Mouse (Mus musculus): ENCODE results near the gene Acp7. TPM values are rescaled to one million over a fixed set of nuclear protein-coding genes. Genes with fewer than 3 reads are reported as not detected.
"Not testable (repeated sequence)": the region's sequence is repeated elsewhere in the genome, so short reads cannot be mapped to it uniquely, and the experiment has no call there.

Acp7 gene
- polyA plus RNA-seq, 1 experiment from 2014 or later = not detected

GRCm38 (mm10) chr7:28645947-28646475 is 14.9 kb upstream of the Acp7 start:
- WGBS = 95% methylated on average over 2 of the region's 2 CpGs
- H3K4me3 ChIP-seq = no peak overlapping the region

GRCm38 (mm10) chr7:28645366-28645765 is 14.2 kb upstream of the Acp7 start:
- no peak overlapping the region for H3K4me2 ChIP-seq
- H3K4me3 ChIP-seq = no peak overlapping the region
- no peaks in the 10 kb centered on the region for H3K4me1 ChIP-seq (replicated peaks)
- no peaks in the 10 kb centered on the region for H3K27me3 ChIP-seq
- H3K9ac ChIP-seq = no peak overlapping the region
- no peak for ATAC-seq (ENCODE audit: low read depth)
- WGBS = 39% methylated on average over 6 of the region's 6 CpGs
- no peaks in the 10 kb centered on the region for H3K9me3 ChIP-seq
- H3K36me3 ChIP-seq = no peaks in the 10 kb centered on the region
- H3K27ac ChIP-seq (replicated peaks) = no peak overlapping the region

More at GRCm38 (mm10) chr7:28645947-28646475, 14.9 kb upstream of the Acp7 start:
- Histone ChIP-seq H3K36me3 (no peaks in the 10 kb centered on the region), H3K9ac (no peak overlapping the region), H3K4me2 (no peak overlapping the region), H3K9me3 (no peaks in the 10 kb centered on the region), H3K27me3 (no peaks in the 10 kb centered on the region), H3K4me1 (replicated peaks) (no peaks in the 10 kb centered on the region), H3K27ac (replicated peaks) (no peak overlapping the region)
- no peak for ATAC-seq (ENCODE audit: low read depth)

- H3K4me1 ChIP-seq (replicated peaks) = 0 out of 2 replicates have a peak, but pooled peaks cover 2% of the 10 kb centered on the region
- no peaks in the 10 kb centered on the region for H3K36me3 ChIP-seq
- H3K4me2 ChIP-seq = no peak overlapping the region
- no peak overlapping the region for H3K4me3 ChIP-seq
- WGBS = 84% methylated on average over 8 of the region's 8 CpGs
- ATAC-seq (ENCODE audit: low read depth) = no peak
- no peaks in the 10 kb centered on the region for H3K27me3 ChIP-seq
- no peak overlapping the region for H3K27ac ChIP-seq (replicated peaks)
- no peak overlapping the region for H3K9ac ChIP-seq
- no peaks in the 10 kb centered on the region for H3K9me3 ChIP-seq
These were observed 10.4 kb upstream of the Acp7 start for GRCm38 (mm10) chr7:28641546-28641945.

GRCm38 (mm10) chr7:28637511-28637910 is 6.4 kb upstream of the Acp7 start:
- H3K4me3 ChIP-seq = no peak overlapping the region
- H3K4me1 ChIP-seq (replicated peaks) = 0 out of 2 replicates have a peak, but pooled peaks cover 2% of the 10 kb centered on the region
- H3K9me3 ChIP-seq = no peaks in the 10 kb centered on the region
- H3K27me3 ChIP-seq = peaks cover 5% of the 10 kb centered on the region
- ATAC-seq (ENCODE audit: low read depth) = no peak
- 28% methylated on average over 8 of the region's 8 CpGs for WGBS
- no peaks in the 10 kb centered on the region for H3K36me3 ChIP-seq
- H3K4me2 ChIP-seq = no peak overlapping the region
- no peak overlapping the region for H3K27ac ChIP-seq (replicated peaks)
- H3K9ac ChIP-seq = no peak overlapping the region

GRCm38 (mm10) chr7:28634128-28634527 is 3.0 kb upstream of the Acp7 start:
- Histone ChIP-seq H3K9ac (no peak overlapping the region), H3K27ac (replicated peaks) (no peak overlapping the region), H3K36me3 (no peaks in the 10 kb centered on the region), H3K27me3 (peaks cover 36% of the 10 kb centered on the region), H3K4me2 (no peak overlapping the region), H3K4me3 (no peak overlapping the region), H3K9me3 (no peaks in the 10 kb centered on the region), H3K4me1 (replicated peaks) (peaks cover 18% of the 10 kb centered on the region)
- ATAC-seq (ENCODE audit: low read depth) = no peak
- WGBS = 70% methylated on average over 4 of the region's 4 CpGs

GRCm38 (mm10) chr7:28624791-28625190 is 6.3 kb downstream of the Acp7 start:
- Histone ChIP-seq H3K27me3 (peaks cover 21% of the 10 kb centered on the region), H3K4me1 (replicated peaks) (peaks cover 4% of the 10 kb centered on the region; the same call in 1 of the 2 replicates), H3K4me2 (no peak overlapping the region), H3K9me3 (no peaks in the 10 kb centered on the region), H3K36me3 (no peaks in the 10 kb centered on the region), H3K27ac (replicated peaks) (no peak overlapping the region), H3K4me3 (no peak overlapping the region), H3K9ac (no peak overlapping the region)
- WGBS = 88% methylated on average over 5 of the region's 5 CpGs
- ATAC-seq (ENCODE audit: low read depth) = no peak

- Histone ChIP-seq H3K4me3 (no peak overlapping the region), H3K4me1 (replicated peaks) (no peaks in the 10 kb centered on the region), H3K9ac (no peak overlapping the region), H3K36me3 (no peaks in the 10 kb centered on the region), H3K27me3 (no peaks in the 10 kb centered on the region), H3K4me2 (no peak overlapping the region), H3K9me3 (no peaks in the 10 kb centered on the region), H3K27ac (replicated peaks) (no peak overlapping the region)
- ATAC-seq (ENCODE audit: low read depth) = no peak
- 71% methylated on average over 9 of the region's 9 CpGs for WGBS
These were observed 11.9 kb downstream of the Acp7 start for GRCm38 (mm10) chr7:28619098-28619715.

GRCm38 (mm10) chr7:28605951-28606350 is 25.2 kb downstream of the Acp7 start:
- Histone ChIP-seq H3K4me3 (no peak overlapping the region), H3K9me3 (no peaks in the 10 kb centered on the region), H3K27me3 (no peaks in the 10 kb centered on the region), H3K4me2 (no peak overlapping the region), H3K4me1 (replicated peaks) (peaks cover 7% of the 10 kb centered on the region), H3K36me3 (no peaks in the 10 kb centered on the region), H3K27ac (replicated peaks) (no peak overlapping the region), H3K9ac (no peak overlapping the region)
- no peak for ATAC-seq (ENCODE audit: low read depth)
- 89% methylated on average over 8 of the region's 8 CpGs for WGBS

- not testable (repeated sequence) for H3K9me3 ChIP-seq; ATAC-seq (ENCODE audit: low read depth); H3K9ac ChIP-seq; H3K4me1 ChIP-seq (replicated peaks); H3K27ac ChIP-seq (replicated peaks); H3K36me3 ChIP-seq; H3K27me3 ChIP-seq; H3K4me2 ChIP-seq; H3K4me3 ChIP-seq
- WGBS = 79% methylated on average over 2 of the region's 2 CpGs
These were observed 27.3 kb downstream of the Acp7 start for GRCm38 (mm10) chr7:28603788-28604187.

- no peak overlapping the region for H3K4me3 ChIP-seq
- peaks cover 13% of the 10 kb centered on the region for H3K4me1 ChIP-seq (replicated peaks)
- H3K4me2 ChIP-seq = no peak overlapping the region
- no peak overlapping the region for H3K9ac ChIP-seq
- WGBS = 74% methylated on average over 5 of the region's 5 CpGs
- no peaks in the 10 kb centered on the region for H3K27me3 ChIP-seq
- H3K9me3 ChIP-seq = no peaks in the 10 kb centered on the region
- H3K36me3 ChIP-seq = no peaks in the 10 kb centered on the region
- no peak for ATAC-seq (ENCODE audit: low read depth)
- no peak overlapping the region for H3K27ac ChIP-seq (replicated peaks)
These were observed 28.0 kb downstream of the Acp7 start for GRCm38 (mm10) chr7:28603136-28603535.

GRCm38 (mm10) chr7:28601668-28602067 is 29.5 kb downstream of the Acp7 start:
- Histone ChIP-seq H3K9me3 (no peaks in the 10 kb centered on the region), H3K4me2 (peak overlapping the region; percentile 35), H3K4me1 (replicated peaks) (peaks cover 22% of the 10 kb centered on the region), H3K4me3 (no peak overlapping the region), H3K36me3 (no peaks in the 10 kb centered on the region), H3K27ac (replicated peaks) (peak overlapping the region; percentile 62), H3K9ac (0 out of 2 replicates have a peak overlapping the region, but pooled peaks have one; percentile 41), H3K27me3 (no peaks in the 10 kb centered on the region)
- WGBS = 14% methylated on average over 7 of the region's 7 CpGs
- ATAC-seq (ENCODE audit: low read depth) = peak; percentile 33; the same call in 1 of the 2 replicates

GRCm38 (mm10) chr7:28601029-28601428 is 30.1 kb downstream of the Acp7 start:
- H3K9me3 ChIP-seq = no peaks in the 10 kb centered on the region
- no peak for ATAC-seq (ENCODE audit: low read depth)
- H3K9ac ChIP-seq = 0 out of 2 replicates have a peak overlapping the region, but pooled peaks have one; percentile 41
- H3K4me1 ChIP-seq (replicated peaks) = peaks cover 29% of the 10 kb centered on the region
- H3K27ac ChIP-seq (replicated peaks) = peak overlapping the region; percentile 62
- no peaks in the 10 kb centered on the region for H3K36me3 ChIP-seq
- H3K4me3 ChIP-seq = no peak overlapping the region
- H3K4me2 ChIP-seq = peak overlapping the region; percentile 35; the same call in 1 of the 2 replicates
- H3K27me3 ChIP-seq = no peaks in the 10 kb centered on the region
- WGBS = 12% methylated on average over 11 of the region's 11 CpGs

GRCm38 (mm10) chr7:28598951-28599350 is 32.2 kb downstream of the Acp7 start:
- ATAC-seq (ENCODE audit: low read depth) = no peak
- no peaks in the 10 kb centered on the region for H3K27me3 ChIP-seq
- 69% methylated on average over 2 of the region's 2 CpGs for WGBS
- 0 out of 2 replicates have a peak overlapping the region, but pooled peaks have one; percentile 12 for H3K9ac ChIP-seq
- H3K36me3 ChIP-seq = no peaks in the 10 kb centered on the region
- peaks cover 50% of the 10 kb centered on the region for H3K4me1 ChIP-seq (replicated peaks)
- H3K27ac ChIP-seq (replicated peaks) = no peak overlapping the region
- H3K4me3 ChIP-seq = no peak overlapping the region
- no peak overlapping the region for H3K4me2 ChIP-seq
- no peaks in the 10 kb centered on the region for H3K9me3 ChIP-seq
